Mouse (Mus musculus): Measurements from ENCODE around the gene Olfr1051. TPM values are rescaled to one million over a fixed set of nuclear protein-coding genes. Genes with fewer than 3 reads are reported as not detected.
"Not testable (repeated sequence)": the region's sequence is repeated elsewhere in the genome, so short reads cannot be mapped to it uniquely, and the experiment has no call there.

The Olfr1051 gene
- not detected for polyA plus RNA-seq (2012; fragmentation: generic; extraction: Trizol)
- long read RNA-seq, experiment 1: 0 reads
- long read RNA-seq, experiment 2: 0 reads

- H3K79me3 ChIP-seq (ENCODE audit: low read depth); H3K4me3 ChIP-seq (ENCODE audit: insufficient read depth, poor library complexity, severe bottlenecking); H3K79me2 ChIP-seq (ENCODE audit: control insufficient read depth, insufficient read depth); H3K36me3 ChIP-seq (ENCODE audit: control insufficient read depth, insufficient read depth); H3ac ChIP-seq (ENCODE audit: control insufficient read depth, insufficient read length, low read depth); H3K27me3 ChIP-seq (ENCODE audit: control insufficient read depth, insufficient read depth, insufficient read length): not testable (repeated sequence)
Observed at GRCm38 (mm10) chr2:86278988-86279387, at the start of gene Olfr1051. TSS of gene Olfr1051 (minus strand) at chr2:86279088.

- TF ChIP-seq CTCF (IDR thresholded peaks at IDR 0.05; ENCODE audit: control insufficient read depth, insufficient read depth, insufficient read length) (no peak), FOSL1 (IDR thresholded peaks at IDR 0.05; ENCODE audit: insufficient read depth, low read length, poor library complexity, severe bottlenecking) (no peak), MAX (IDR thresholded peaks at IDR 0.05) (no peak), MYOD1 (IDR thresholded peaks at IDR 0.05; ENCODE audit: control insufficient read depth, insufficient read length, low read depth) (no peak), USF1 (IDR thresholded peaks at IDR 0.05; ENCODE audit: low read depth) (no peak), CEBPB (IDR thresholded peaks at IDR 0.05; ENCODE audit: low read depth) (no peak), MYOG (IDR thresholded peaks at IDR 0.05; ENCODE audit: control insufficient read depth, extremely low read depth, insufficient read length) (no peak)
- no peaks in the 10 kb centered on the region for H3K79me3 ChIP-seq (ENCODE audit: low read depth)
- H3K79me2 ChIP-seq (ENCODE audit: control insufficient read depth, insufficient read depth): no peaks in the 10 kb centered on the region
Observed at GRCm38 (mm10) chr2:86315184-86315583, 36.3 kb upstream of the Olfr1051 start, which contains the start of gene Olfr1053. TSS of gene Olfr1053 (minus strand) at chr2:86315284.

DNA sequence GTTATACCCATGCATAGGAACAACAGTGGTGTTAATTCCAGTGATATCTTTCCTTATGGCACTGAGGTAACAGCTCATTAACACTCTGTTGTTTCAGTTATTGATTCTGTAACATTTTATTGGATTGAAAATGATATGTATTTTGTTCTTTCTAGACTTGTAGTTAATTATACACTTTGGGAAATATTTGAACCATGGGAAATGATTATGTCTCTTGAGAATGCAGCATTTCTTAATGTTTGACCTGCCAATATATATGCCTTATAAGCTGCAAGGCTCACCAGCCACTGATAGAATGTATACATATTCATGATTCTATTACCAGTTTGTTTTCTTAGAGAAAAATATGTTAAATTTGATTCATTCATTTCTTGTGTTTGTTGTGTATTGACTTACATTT is 13.3 kb upstream of the Olfr1051 start, which contains the start of gene Olfr1052:
Gene Olfr1052 (plus strand): TSS at position 301 of the 400 bp plus-strand sequence.
- H3K79me3 ChIP-seq (ENCODE audit: low read depth): no peaks in the 10 kb centered on the region
- TF ChIP-seq CEBPB (IDR thresholded peaks at IDR 0.05; ENCODE audit: low read depth) (no peak), USF1 (IDR thresholded peaks at IDR 0.05; ENCODE audit: low read depth) (no peak), MYOD1 (IDR thresholded peaks at IDR 0.05; ENCODE audit: control insufficient read depth, insufficient read length, low read depth) (no peak), MYOG (IDR thresholded peaks at IDR 0.05; ENCODE audit: control insufficient read depth, extremely low read depth, insufficient read length) (no peak), FOSL1 (IDR thresholded peaks at IDR 0.05; ENCODE audit: insufficient read depth, low read length, poor library complexity, severe bottlenecking) (no peak), CTCF (IDR thresholded peaks at IDR 0.05; ENCODE audit: control insufficient read depth, insufficient read depth, insufficient read length) (no peak), MAX (IDR thresholded peaks at IDR 0.05) (no peak)
- no peaks in the 10 kb centered on the region for H3K27me3 ChIP-seq (ENCODE audit: control insufficient read depth, insufficient read depth, insufficient read length)
- H3K79me2 ChIP-seq (ENCODE audit: control insufficient read depth, insufficient read depth): no peaks in the 10 kb centered on the region
- H3K36me3 ChIP-seq (ENCODE audit: control insufficient read depth, insufficient read depth): no peaks in the 10 kb centered on the region
- H3ac ChIP-seq (ENCODE audit: control insufficient read depth, insufficient read length, low read depth): no peak within 1 kb of the TSS
- no peak within 1 kb of the TSS for H3K4me3 ChIP-seq (ENCODE audit: insufficient read depth, poor library complexity, severe bottlenecking)

More at GRCm38 (mm10) chr2:86315184-86315583, 36.3 kb upstream of the Olfr1051 start, which contains the start of gene Olfr1053:
- H3K4me3 ChIP-seq (ENCODE audit: insufficient read depth, poor library complexity, severe bottlenecking): no peak within 1 kb of the TSS
- H3K27me3 ChIP-seq (ENCODE audit: control insufficient read depth, insufficient read depth, insufficient read length): no peaks in the 10 kb centered on the region
- H3K36me3 ChIP-seq (ENCODE audit: control insufficient read depth, insufficient read depth): no peaks in the 10 kb centered on the region
- no peak within 1 kb of the TSS for H3ac ChIP-seq (ENCODE audit: control insufficient read depth, insufficient read length, low read depth)

DNA sequence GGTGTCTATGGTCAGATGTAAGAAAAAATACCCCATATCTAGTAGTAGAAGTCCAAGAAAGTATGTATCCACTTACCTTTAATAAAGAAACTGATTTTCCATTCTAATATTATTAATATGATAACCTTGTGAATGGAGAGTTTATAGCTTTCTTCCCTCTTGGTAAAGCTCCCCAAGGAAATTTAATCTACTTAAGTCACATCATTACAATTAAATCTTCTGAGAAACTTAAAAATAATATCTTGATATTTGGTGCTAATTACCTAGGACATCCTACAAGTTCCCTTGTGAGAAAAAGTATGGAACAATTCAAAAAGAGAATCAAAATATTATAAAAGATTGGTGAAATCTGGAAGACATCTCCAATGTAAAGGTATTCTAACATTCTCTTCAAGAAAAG is 20.7 kb downstream of the Olfr1051 start, which contains the start of gene Olfr1049:
Gene Olfr1049 (minus strand): TSS at position 101 of the 400 bp plus-strand sequence.
- not testable (repeated sequence) for H3ac ChIP-seq (ENCODE audit: control insufficient read depth, insufficient read length, low read depth); H3K79me3 ChIP-seq (ENCODE audit: low read depth); H3K4me3 ChIP-seq (ENCODE audit: insufficient read depth, poor library complexity, severe bottlenecking); H3K79me2 ChIP-seq (ENCODE audit: control insufficient read depth, insufficient read depth); H3K27me3 ChIP-seq (ENCODE audit: control insufficient read depth, insufficient read depth, insufficient read length); H3K36me3 ChIP-seq (ENCODE audit: control insufficient read depth, insufficient read depth)

- H3K27me3 ChIP-seq (ENCODE audit: control insufficient read depth, insufficient read depth, insufficient read length): no peaks in the 10 kb centered on the region
- H3K36me3 ChIP-seq (ENCODE audit: control insufficient read depth, insufficient read depth): no peaks in the 10 kb centered on the region
- no peak within 1 kb of the TSS for H3K4me3 ChIP-seq (ENCODE audit: insufficient read depth, poor library complexity, severe bottlenecking)
- TF ChIP-seq CTCF (IDR thresholded peaks at IDR 0.05; ENCODE audit: control insufficient read depth, insufficient read depth, insufficient read length): no peak
- no peak for TF ChIP-seq MAX (IDR thresholded peaks at IDR 0.05)
- TF ChIP-seq MYOG (IDR thresholded peaks at IDR 0.05; ENCODE audit: control insufficient read depth, extremely low read depth, insufficient read length): no peak
- no peak for TF ChIP-seq FOSL1 (IDR thresholded peaks at IDR 0.05; ENCODE audit: insufficient read depth, low read length, poor library complexity, severe bottlenecking)
- no peak for TF ChIP-seq MYOD1 (IDR thresholded peaks at IDR 0.05; ENCODE audit: control insufficient read depth, insufficient read length, low read depth)
- no peak for TF ChIP-seq USF1 (IDR thresholded peaks at IDR 0.05; ENCODE audit: low read depth)
- TF ChIP-seq CEBPB (IDR thresholded peaks at IDR 0.05; ENCODE audit: low read depth): no peak
- no peaks in the 10 kb centered on the region for H3K79me3 ChIP-seq (ENCODE audit: low read depth)
- no peak within 1 kb of the TSS for H3ac ChIP-seq (ENCODE audit: control insufficient read depth, insufficient read length, low read depth)
- no peaks in the 10 kb centered on the region for H3K79me2 ChIP-seq (ENCODE audit: control insufficient read depth, insufficient read depth)
Observed at GRCm38 (mm10) chr2:86240189-86240588, 38.7 kb downstream of the Olfr1051 start, which contains the start of gene Olfr1048. TSS of gene Olfr1048 (minus strand) at chr2:86240289.

GRCm38 (mm10) chr2:86231301-86231700 is 47.6 kb downstream of the Olfr1051 start, which contains the start of gene Olfr1047:
TSS of gene Olfr1047 (minus strand) at chr2:86231401.
- Histone ChIP-seq H3K36me3 (ENCODE audit: control insufficient read depth, insufficient read depth) (no peaks in the 10 kb centered on the region), H3K27me3 (ENCODE audit: control insufficient read depth, insufficient read depth, insufficient read length) (no peaks in the 10 kb centered on the region), H3ac (ENCODE audit: control insufficient read depth, insufficient read length, low read depth) (no peak within 1 kb of the TSS), H3K79me3 (ENCODE audit: low read depth) (no peaks in the 10 kb centered on the region), H3K4me3 (ENCODE audit: insufficient read depth, poor library complexity, severe bottlenecking) (no peak within 1 kb of the TSS), H3K79me2 (ENCODE audit: control insufficient read depth, insufficient read depth) (no peaks in the 10 kb centered on the region)
- TF ChIP-seq MYOD1 (IDR thresholded peaks at IDR 0.05; ENCODE audit: control insufficient read depth, insufficient read length, low read depth) (no peak), MAX (IDR thresholded peaks at IDR 0.05) (no peak), CTCF (IDR thresholded peaks at IDR 0.05; ENCODE audit: control insufficient read depth, insufficient read depth, insufficient read length) (no peak), FOSL1 (IDR thresholded peaks at IDR 0.05; ENCODE audit: insufficient read depth, low read length, poor library complexity, severe bottlenecking) (no peak), CEBPB (IDR thresholded peaks at IDR 0.05; ENCODE audit: low read depth) (no peak), MYOG (IDR thresholded peaks at IDR 0.05; ENCODE audit: control insufficient read depth, extremely low read depth, insufficient read length) (no peak), USF1 (IDR thresholded peaks at IDR 0.05; ENCODE audit: low read depth) (no peak)

Other genes with a start within 250 kb of the Olfr1051 start
- gene Olfr1034, start 233.2 kb downstream of the Olfr1051 start, polyA plus RNA-seq (2012; fragmentation: generic; extraction: Trizol): not detected
- not detected for gene Olfr1036, start 205.1 kb downstream of the Olfr1051 start, polyA plus RNA-seq (2012; fragmentation: generic; extraction: Trizol)
- gene Olfr1037, start 191.7 kb downstream of the Olfr1051 start, polyA plus RNA-seq (2012; fragmentation: generic; extraction: Trizol): not detected
- not detected for gene Olfr1039, start 143.2 kb downstream of the Olfr1051 start, polyA plus RNA-seq (2012; fragmentation: generic; extraction: Trizol)
- not detected for gene Olfr1040, start 132.4 kb downstream of the Olfr1051 start, polyA plus RNA-seq (2012; fragmentation: generic; extraction: Trizol)
- gene Olfr1042, start 117.2 kb downstream of the Olfr1051 start, polyA plus RNA-seq (2012; fragmentation: generic; extraction: Trizol): not detected
- not detected for gene Olfr1043, start 111.6 kb downstream of the Olfr1051 start, polyA plus RNA-seq (2012; fragmentation: generic; extraction: Trizol)
- gene Olfr1044, start 101.3 kb downstream of the Olfr1051 start, polyA plus RNA-seq (2012; fragmentation: generic; extraction: Trizol): not detected
- not detected for gene Olfr52, start 93.4 kb downstream of the Olfr1051 start, polyA plus RNA-seq (2012; fragmentation: generic; extraction: Trizol)
- not detected for gene Olfr1045, start 76.1 kb downstream of the Olfr1051 start, polyA plus RNA-seq (2012; fragmentation: generic; extraction: Trizol)
- gene Olfr1046, start 59.8 kb downstream of the Olfr1051 start, polyA plus RNA-seq (2012; fragmentation: generic; extraction: Trizol): not detected
- not detected for gene Olfr1047, start 47.7 kb downstream of the Olfr1051 start, polyA plus RNA-seq (2012; fragmentation: generic; extraction: Trizol)
- not detected for gene Olfr1048, start 38.8 kb downstream of the Olfr1051 start, polyA plus RNA-seq (2012; fragmentation: generic; extraction: Trizol)
- not detected for gene Olfr1049, start 20.8 kb downstream of the Olfr1051 start, polyA plus RNA-seq (2012; fragmentation: generic; extraction: Trizol)
- not detected for gene Olfr1052, start 13.4 kb upstream of the Olfr1051 start, polyA plus RNA-seq (2012; fragmentation: generic; extraction: Trizol)
- not detected for gene Olfr1053, start 36.2 kb upstream of the Olfr1051 start, polyA plus RNA-seq (2012; fragmentation: generic; extraction: Trizol)
- not detected for gene Olfr1054, start 56.3 kb upstream of the Olfr1051 start, polyA plus RNA-seq (2012; fragmentation: generic; extraction: Trizol)
- not detected for gene Olfr1055, start 71.2 kb upstream of the Olfr1051 start, polyA plus RNA-seq (2012; fragmentation: generic; extraction: Trizol)
- not detected for gene Olfr1056, start 83.4 kb upstream of the Olfr1051 start, polyA plus RNA-seq (2012; fragmentation: generic; extraction: Trizol)
- gene Olfr1057, start 99.3 kb upstream of the Olfr1051 start, polyA plus RNA-seq (2012; fragmentation: generic; extraction: Trizol): not detected
- gene Olfr1058, start 109.5 kb upstream of the Olfr1051 start, polyA plus RNA-seq (2012; fragmentation: generic; extraction: Trizol): not detected
- gene Olfr1061, start 135.0 kb upstream of the Olfr1051 start, polyA plus RNA-seq (2012; fragmentation: generic; extraction: Trizol): not detected
- gene Olfr1062, start 147.7 kb upstream of the Olfr1051 start, polyA plus RNA-seq (2012; fragmentation: generic; extraction: Trizol): not detected
- not detected for gene Olfr1065, start 171.5 kb upstream of the Olfr1051 start, polyA plus RNA-seq (2012; fragmentation: generic; extraction: Trizol)
- gene Olfr1066, start 177.2 kb upstream of the Olfr1051 start, polyA plus RNA-seq (2012; fragmentation: generic; extraction: Trizol): not detected
- gene Olfr228, start 208.3 kb upstream of the Olfr1051 start, polyA plus RNA-seq (2012; fragmentation: generic; extraction: Trizol): not detected
- gene Olfr1076, start 229.4 kb upstream of the Olfr1051 start, polyA plus RNA-seq (2012; fragmentation: generic; extraction: Trizol): not detected

Data from C2C12 (cell line).